Mouse (Mus musculus) CD8-positive naive resting alpha-beta T cell, adult 57 days (primary cell): Measurements from ENCODE around the gene Rab39. TPM values are rescaled to one million over a fixed set of nuclear protein-coding genes. Genes with fewer than 3 reads are reported as not detected.

Source experiments
- total RNA-seq: library from RNA; stranded (reverse); gene quantifications from one replicate; pipeline ENCODE4 v1.2.4, GENCODE M21; 2023

The Rab39 gene
- total RNA-seq, result 0.46 TPM

GRCm38 (mm10) chr9:53705992-53706696 lies at the start of gene Rab39:
Rab39 (minus strand) TSS chr9:53706232.

GRCm38 (mm10) chr9:53669680-53670219 lies 36.3 kb downstream of the Rab39 start, which contains the start of gene Cul5:
Cul5 (minus strand) TSS chr9:53670014.

Other genes with a start within 250 kb of the Rab39 start
- gene Atm, start 169.5 kb downstream of the Rab39 start, total RNA-seq, result 59.2 TPM
- gene Npat, start 169.2 kb downstream of the Rab39 start, total RNA-seq, result 18.6 TPM
- 18.4 TPM for gene Acat1, start 95.8 kb downstream of the Rab39 start, total RNA-seq
- 34.1 TPM for gene Cul5, start 36.2 kb downstream of the Rab39 start, total RNA-seq
- gene Slc35f2, start 65.3 kb upstream of the Rab39 start, total RNA-seq, result 18.6 TPM
- not detected for gene Sln, start 143.9 kb upstream of the Rab39 start, total RNA-seq